Mouse (Mus musculus) bone marrow, adult 2 months (tissue): ENCODE results near the gene Fam193b. TPM values are rescaled to one million over a fixed set of nuclear protein-coding genes. Genes with fewer than 3 reads are reported as not detected.
A peak's percentile ranks its signal among the peaks of the same experiment; 100 is the strongest.

ENCODE experiments used
- H3K27ac ChIP-seq: fragments of 200-500 bp; 2 replicates; pipeline ENCODE4 v1.5.1; 2012; ENCODE audit warnings: low read depth, mild to moderate bottlenecking, control low read depth, inconsistent platforms, low read length; ENCODE audit not compliant: control insufficient read depth, poor library complexity, insufficient read depth
- H3K4me1 ChIP-seq: fragments of 200-500 bp; 2 replicates; pipeline ENCODE4 v1.6.1; 2011; ENCODE audit warnings: low read length; ENCODE audit not compliant: control insufficient read depth, insufficient read depth
- H3K4me3 ChIP-seq: fragments of 200-500 bp; replicated peaks from 2 replicates; pipeline ENCODE3; 2011; ENCODE audit warnings: mild to moderate bottlenecking, low read depth, low read length, control low read depth; ENCODE audit not compliant: control insufficient read depth
- CTCF ChIP-seq: fragments of 200-500 bp; IDR thresholded peaks from 2 replicates; pipeline ENCODE4 v1.5.1; 2011; ENCODE audit warnings: low read length, control low read depth; ENCODE audit not compliant: control insufficient read depth, insufficient read depth
- POLR2A ChIP-seq: fragments of 200-500 bp; IDR thresholded peaks from 2 replicates; pipeline ENCODE4 v1.6.1; 2011; ENCODE audit warnings: low read depth, mild to moderate bottlenecking, control low read depth, low read length, borderline replicate concordance; ENCODE audit not compliant: control insufficient read depth
- WGBS: fragments of 180-500 bp; shearing (Covaris S2); methylation state at CpG from one replicate; pipeline ENCODE4 v1.1.7; 2018; 5-methylcytosine and 5-hydroxymethylcytosine counted together
- polyA plus RNA-seq: library from polyadenylated mRNA; stranded (reverse); fragments of >200 nt; gene quantifications from 2 replicates; pipeline ENCODE4 v1.2.4, GENCODE M21; 2011; ENCODE audit warnings: low replicate concordance; ENCODE audit not compliant: missing spikeins, insufficient read depth, insufficient read length

The Fam193b gene
- polyA plus RNA-seq, 1 experiment, result 152 TPM

DNA sequence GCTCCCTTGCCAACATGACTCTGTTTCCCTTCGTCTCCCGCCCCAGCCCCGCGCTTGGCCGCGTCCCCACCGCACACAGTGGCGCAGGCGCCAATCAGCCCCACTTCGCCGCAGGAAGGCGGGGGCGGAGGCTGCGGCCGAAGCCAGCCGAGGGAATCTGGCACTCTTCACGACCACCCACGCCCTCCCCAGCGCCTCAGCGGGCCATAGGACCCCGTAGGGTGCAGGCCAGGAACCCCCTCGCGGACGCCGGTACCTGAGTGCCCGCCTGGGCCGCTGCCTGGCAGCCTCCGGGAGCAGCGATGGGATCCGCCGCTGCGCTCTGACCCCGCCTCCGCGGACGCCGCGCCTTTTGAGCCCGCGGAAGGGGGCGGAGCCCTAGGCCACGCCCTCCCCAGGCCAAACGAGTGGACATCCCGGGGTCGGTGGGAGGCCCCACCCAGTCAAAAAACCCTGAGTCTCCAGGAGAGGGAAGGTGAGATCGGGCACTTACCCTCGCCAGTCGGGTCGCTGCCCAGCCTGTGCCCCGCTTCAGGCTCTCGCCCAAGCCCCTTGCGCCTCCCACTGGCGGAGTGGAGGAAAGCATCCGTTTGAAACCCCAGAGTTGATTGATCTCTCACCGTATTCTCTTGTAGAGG is 57.7 kb downstream of the Fam193b start, which contains the start of gene Pdlim7:
Gene Pdlim7 (minus strand): TSS at position 566 of the 638 bp plus-strand sequence.
- peak within 1 kb of the TSS; percentile 72 for H3K27ac ChIP-seq
- TF ChIP-seq CTCF, result peak; percentile 85
- peak; percentile 92; the same call in 1 of the 2 replicates for TF ChIP-seq POLR2A
- peak within 1 kb of the TSS; percentile 86 for H3K4me3 ChIP-seq
- peaks cover 6% of the 10 kb centered on the region for H3K4me1 ChIP-seq
- under 1% methylated on average over 55 of the region's 55 CpGs for WGBS

DNA sequence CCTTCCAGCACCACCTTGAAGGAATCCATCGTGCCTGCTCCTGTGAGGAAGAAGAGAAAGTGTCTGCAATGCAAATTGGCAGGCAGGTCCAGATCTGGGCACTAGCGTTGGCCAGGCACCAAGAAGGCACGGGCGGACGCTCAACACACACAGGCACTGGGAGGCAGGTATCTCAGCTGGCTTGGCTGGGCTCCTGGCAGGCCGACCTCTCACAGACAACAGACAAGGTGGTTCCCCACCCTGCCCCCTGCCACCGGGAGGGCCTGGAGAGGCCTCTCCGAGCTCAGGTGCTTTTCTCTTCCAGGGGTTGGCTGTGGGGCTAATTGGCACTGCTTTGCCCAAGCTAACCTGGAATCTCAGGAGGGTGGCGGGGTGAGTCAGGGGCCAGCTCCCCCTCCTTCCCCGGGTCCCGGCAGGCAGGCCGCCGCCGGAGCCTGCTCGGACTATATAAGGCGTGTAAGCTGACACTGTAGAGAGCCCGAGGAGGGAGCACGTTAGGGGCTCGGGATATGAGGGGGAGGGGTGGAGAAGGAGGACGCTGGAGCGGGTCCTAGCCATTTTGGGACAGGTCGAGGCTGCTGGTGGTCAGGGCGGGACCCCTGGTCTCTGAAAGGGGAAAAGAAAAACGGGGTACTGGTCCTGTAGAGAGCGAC is 58.4 kb downstream of the Fam193b start:
- peak overlapping the region; percentile 86 for H3K4me3 ChIP-seq
- WGBS, result 6% methylated on average over 25 of the region's 25 CpGs
- no peak for TF ChIP-seq CTCF
- no peak for TF ChIP-seq POLR2A
- peaks cover 6% of the 10 kb centered on the region for H3K4me1 ChIP-seq
- H3K27ac ChIP-seq, result no peak overlapping the region; the same call in none of the 2 replicates

DNA sequence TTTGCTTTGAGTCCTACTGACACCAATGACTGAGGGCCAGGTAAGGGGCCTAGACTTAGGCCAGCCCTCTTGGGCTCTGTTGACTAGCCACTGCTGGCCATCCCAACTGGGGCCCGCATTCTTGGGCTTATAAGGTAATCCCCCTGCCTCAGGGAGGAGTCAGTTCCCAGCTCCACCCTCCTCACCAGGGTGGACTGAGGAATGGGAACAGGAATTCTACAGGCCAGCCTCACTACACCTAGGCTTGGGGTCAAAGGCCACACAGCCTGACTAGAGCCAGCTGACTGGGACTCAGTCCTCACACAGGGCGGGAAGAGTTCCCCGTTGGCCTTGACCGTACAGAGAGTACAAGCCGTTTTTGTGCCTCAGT is 59.4 kb downstream of the Fam193b start:
- 61% methylated on average over 5 of the region's 5 CpGs for WGBS
- peaks cover 6% of the 10 kb centered on the region for H3K4me1 ChIP-seq
- TF ChIP-seq CTCF (no peak), POLR2A (no peak)
- peak overlapping the region; percentile 78 for H3K27ac ChIP-seq
- H3K4me3 ChIP-seq, result peak overlapping the region; percentile 38

DNA sequence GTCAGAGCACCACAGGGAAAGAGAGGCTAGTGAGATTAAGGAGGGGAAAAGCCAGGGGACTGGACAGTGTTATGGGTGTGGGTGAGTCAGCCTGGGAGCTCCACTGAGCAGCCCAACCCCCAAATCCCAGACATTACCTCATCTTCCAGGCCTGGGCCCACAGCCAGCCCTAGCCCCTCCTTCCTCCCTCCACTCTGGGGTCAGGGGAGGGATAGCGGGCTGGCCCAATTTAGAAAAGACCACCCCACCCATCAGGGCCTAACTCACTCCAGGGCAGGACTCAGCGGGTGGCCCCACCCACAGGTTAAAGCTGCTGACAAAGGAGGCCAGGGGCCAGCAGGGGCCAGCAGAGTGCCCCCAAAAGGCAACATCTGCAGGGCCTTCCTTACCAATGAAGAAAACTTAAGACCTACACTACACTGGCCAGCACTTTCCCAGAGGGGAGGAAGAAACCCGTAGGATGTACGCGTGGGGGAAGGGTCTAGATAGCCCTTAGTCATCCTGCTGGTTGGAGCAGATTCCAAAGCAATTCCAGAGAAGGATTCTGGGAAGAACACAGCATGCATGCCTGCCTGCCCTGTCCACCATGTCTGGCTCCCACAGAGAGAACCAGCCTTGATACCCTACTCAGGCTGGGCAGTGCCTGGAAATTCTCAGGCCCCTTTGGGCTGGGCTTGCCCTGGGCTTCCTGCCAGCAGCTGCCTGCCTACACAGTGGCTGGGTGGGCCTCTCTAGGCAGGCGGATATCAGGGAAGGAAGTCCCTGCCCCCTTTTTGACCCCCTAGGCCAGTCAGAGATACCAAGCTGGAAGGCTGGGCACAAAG is 60.0 kb downstream of the Fam193b start:
- Histone ChIP-seq H3K4me1 (peaks cover 6% of the 10 kb centered on the region), H3K27ac (peak overlapping the region; percentile 78), H3K4me3 (peak overlapping the region; percentile 16)
- TF ChIP-seq CTCF, result peak; percentile 18; the same call in 1 of the 2 replicates
- no peak; the same call in 1 of the 2 replicates for TF ChIP-seq POLR2A
- WGBS, result 26% methylated on average over 6 of the region's 6 CpGs

DNA sequence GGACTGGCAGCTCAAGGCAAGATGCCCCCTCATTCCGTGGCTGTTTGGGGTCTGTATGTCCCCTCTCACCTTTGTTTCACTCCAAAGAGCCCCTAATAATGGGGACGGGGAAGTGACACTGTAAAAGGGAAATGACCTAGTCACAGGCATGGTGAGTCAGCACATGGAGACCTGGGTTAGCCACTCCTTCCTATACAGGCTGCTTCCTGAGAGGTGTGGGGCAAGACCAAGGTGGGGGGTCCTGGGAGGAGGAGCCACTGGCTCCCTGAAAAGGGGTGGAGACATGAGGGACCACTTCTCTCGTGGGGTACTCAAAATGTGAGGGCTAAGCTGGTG is 60.6 kb downstream of the Fam193b start:
- Histone ChIP-seq H3K4me3 (peak overlapping the region; percentile 0), H3K4me1 (peaks cover 6% of the 10 kb centered on the region), H3K27ac (peak overlapping the region; percentile 78)
- WGBS, result 14% methylated on average over 3 of the region's 3 CpGs
- TF ChIP-seq POLR2A (no peak), CTCF (no peak)

DNA sequence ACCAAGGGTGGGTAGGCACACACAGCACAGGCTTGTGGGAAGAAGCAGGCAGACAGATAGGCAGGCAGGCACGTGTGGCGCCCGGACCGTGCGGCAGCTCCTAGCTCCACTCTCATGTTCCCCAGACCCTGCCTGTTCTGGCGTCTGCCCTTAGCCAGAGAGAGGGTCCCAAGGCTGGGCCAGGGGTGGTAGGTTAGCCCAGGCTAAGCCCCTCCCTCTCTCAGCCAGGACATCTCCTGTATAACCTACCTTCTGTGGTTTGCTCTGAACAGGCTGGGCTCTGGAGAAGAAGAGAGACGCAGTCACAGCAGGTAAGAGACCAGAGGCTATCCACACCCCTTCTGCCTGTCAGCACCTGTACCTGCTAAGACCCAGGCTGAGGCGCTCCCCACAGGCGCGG is 62.4 kb downstream of the Fam193b start:
- Histone ChIP-seq H3K4me3 (no peak overlapping the region), H3K4me1 (peaks cover 6% of the 10 kb centered on the region), H3K27ac (no peak overlapping the region)
- 94% methylated on average over 10 of the region's 10 CpGs for WGBS
- TF ChIP-seq POLR2A (no peak), CTCF (no peak)

DNA sequence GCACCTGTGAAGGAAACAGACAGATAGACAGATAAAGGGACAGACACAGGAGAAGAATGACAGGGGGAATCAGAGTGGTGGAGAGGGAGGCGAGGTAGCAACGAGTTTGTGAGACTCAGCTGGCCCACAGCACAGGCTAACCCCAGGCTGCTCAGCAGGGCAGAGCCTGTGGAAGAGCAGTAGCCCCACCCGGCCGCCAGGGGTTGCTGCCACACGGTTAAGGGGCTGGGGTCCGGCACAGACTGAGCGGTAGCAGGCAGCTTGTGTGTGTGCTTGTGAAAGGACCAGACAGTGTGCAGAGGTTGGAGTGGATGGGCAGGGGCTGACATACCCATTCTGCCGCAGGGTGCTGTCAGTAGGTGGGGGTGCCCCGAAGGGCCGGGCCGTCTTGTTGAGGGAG is 63.0 kb downstream of the Fam193b start:
- TF ChIP-seq POLR2A, result no peak
- TF ChIP-seq CTCF, result no peak
- H3K4me3 ChIP-seq, result no peak overlapping the region
- H3K4me1 ChIP-seq, result peaks cover 6% of the 10 kb centered on the region
- H3K27ac ChIP-seq, result no peak overlapping the region
- WGBS, result 82% methylated on average over 11 of the region's 11 CpGs

DNA sequence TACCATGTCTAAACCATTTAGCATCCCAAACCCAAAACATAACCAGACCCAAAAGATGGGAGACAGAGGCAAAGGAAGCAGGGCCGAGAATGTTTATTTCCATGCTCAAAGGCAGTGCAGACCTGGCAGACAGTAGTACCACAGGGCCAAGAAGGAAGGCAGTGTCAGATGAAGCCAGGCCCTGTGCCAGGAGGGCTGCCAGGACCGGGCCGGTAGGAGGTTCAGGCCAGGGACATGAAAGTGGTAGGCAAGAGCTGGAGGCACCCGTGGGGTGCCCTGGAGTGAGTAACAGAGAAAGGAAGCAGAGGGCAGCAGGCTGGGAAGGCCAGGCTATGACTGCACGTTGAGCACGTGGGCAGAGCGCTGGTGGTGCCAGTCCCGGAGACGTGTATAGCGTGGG is 64.2 kb downstream of the Fam193b start:
- WGBS, result 88% methylated on average over 10 of the region's 10 CpGs
- TF ChIP-seq CTCF, result no peak
- no peak for TF ChIP-seq POLR2A
- Histone ChIP-seq H3K4me1 (peaks cover 4% of the 10 kb centered on the region), H3K27ac (no peak overlapping the region), H3K4me3 (no peak overlapping the region)

DNA sequence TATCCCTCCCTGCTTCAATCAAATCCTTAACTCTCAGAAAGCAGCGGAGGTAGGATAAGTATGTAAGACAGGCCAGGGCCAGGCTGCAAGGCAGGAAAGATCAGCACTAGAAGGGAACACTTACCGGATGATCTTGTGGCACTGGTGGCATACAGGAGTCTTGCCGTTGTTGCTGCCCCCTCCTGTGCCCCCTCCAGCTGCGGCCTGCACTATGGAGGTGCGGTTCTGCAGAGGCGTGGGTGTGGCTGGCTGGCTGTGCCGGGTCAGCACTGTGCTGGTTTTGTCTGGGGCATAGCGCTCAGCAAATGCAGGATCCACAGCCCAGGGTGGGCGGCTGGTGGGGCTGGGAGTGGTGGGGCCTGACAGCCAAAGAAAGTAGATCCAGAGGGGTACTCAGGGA is 65.1 kb downstream of the Fam193b start:
- 91% methylated on average over 9 of the region's 9 CpGs for WGBS
- TF ChIP-seq CTCF (no peak), POLR2A (no peak)
- Histone ChIP-seq H3K27ac (no peak overlapping the region), H3K4me1 (peaks cover 1% of the 10 kb centered on the region; the same call in 1 of the 2 replicates), H3K4me3 (no peak overlapping the region)
